Mouse (Mus musculus) left cerebral cortex, adult 2 months (tissue): ENCODE data around the gene Ublcp1. TPM values are rescaled to one million over a fixed set of nuclear protein-coding genes. Genes with fewer than 3 reads are reported as not detected.
A peak's percentile ranks its signal among the peaks of the same experiment; 100 is the strongest.

Source experiments
- DNase-seq, 2 experiments: peaks; one replicate each; pipeline ENCODE4 v3.0.0; 2021 to 2022; ENCODE audit warnings: low spot score in 2 of 2, mixed read lengths in 1 of 2; ENCODE audit errors: extremely low spot score in 1 of 2
- H3K27ac ChIP-seq: fragments of 200-600 bp; 2 replicates; pipeline ENCODE4 v1.8.1; 2022
- H3K4me3 ChIP-seq: fragments of 200-600 bp; 2 replicates; pipeline ENCODE4 v1.8.1; 2022
- CTCF ChIP-seq: fragments of 200-600 bp; IDR thresholded peaks from 2 replicates; pipeline ENCODE4 v1.8.1; 2022; ENCODE audit warnings: antibody characterized with exemption, mild to moderate bottlenecking, moderate library complexity
- intact Hi-C: fragments of 180-260 bp; cut with DNase I; formaldehyde crosslinking; loops from one replicate; pipeline ENCODE4 v1.15.1; 2025
- total RNA-seq, 2 experiments: library from RNA; stranded (reverse); gene quantifications; 2 replicates each; pipeline ENCODE4 v1.2.3; 2021

The Ublcp1 gene
- total RNA-seq, 2 experiments from 2014 or later: 45.7 to 50.1 TPM

GRCm38 (mm10) chr11:44509906-44510305 lies 39.6 kb upstream of the Ublcp1 start:
- TF ChIP-seq CTCF: no peak
- intact Hi-C loops: no loop called here
- Histone ChIP-seq H3K27ac (no peak overlapping the region), H3K4me3 (no peak overlapping the region)
- no peak for DNase-seq

- no peak for DNase-seq
- intact Hi-C loops: no loop called here
Observed at GRCm38 (mm10) chr11:44508876-44509275, 38.6 kb upstream of the Ublcp1 start.

GRCm38 (mm10) chr11:44504761-44505160 lies 34.5 kb upstream of the Ublcp1 start:
- intact Hi-C loops: no loop called here
- no peak for DNase-seq
- no peak overlapping the region for H3K27ac ChIP-seq
- H3K4me3 ChIP-seq: no peak overlapping the region
- TF ChIP-seq CTCF: no peak

More at GRCm38 (mm10) chr11:44508876-44509275, 38.6 kb upstream of the Ublcp1 start:
- Histone ChIP-seq H3K4me3 (no peak overlapping the region), H3K27ac (no peak overlapping the region)
- no peak for TF ChIP-seq CTCF

- H3K4me3 ChIP-seq: no peak overlapping the region
- no peak for TF ChIP-seq CTCF
- no peak for DNase-seq
- intact Hi-C loops: no loop called here
- no peak overlapping the region for H3K27ac ChIP-seq
Observed at GRCm38 (mm10) chr11:44504146-44504545, 33.8 kb upstream of the Ublcp1 start.

GRCm38 (mm10) chr11:44502931-44503330 lies 32.6 kb upstream of the Ublcp1 start:
- Histone ChIP-seq H3K4me3 (no peak overlapping the region), H3K27ac (no peak overlapping the region)
- TF ChIP-seq CTCF: no peak
- DNase-seq: no peak
- intact Hi-C loops: no loop called here

- intact Hi-C loops: no loop called here
- TF ChIP-seq CTCF: no peak
- H3K27ac ChIP-seq: no peak overlapping the region
- no peak for DNase-seq
- H3K4me3 ChIP-seq: no peak overlapping the region
Observed at GRCm38 (mm10) chr11:44501477-44501876, 31.2 kb upstream of the Ublcp1 start.

- Histone ChIP-seq H3K27ac (no peak overlapping the region), H3K4me3 (no peak overlapping the region)
- DNase-seq: no peak
- intact Hi-C loops: no loop called here
- TF ChIP-seq CTCF: no peak
Observed at GRCm38 (mm10) chr11:44500966-44501365, 30.7 kb upstream of the Ublcp1 start.

- intact Hi-C loops: no loop called here
Observed at GRCm38 (mm10) chr11:44498412-44499272, 28.3 kb upstream of the Ublcp1 start.

GRCm38 (mm10) chr11:44496217-44496616 lies 25.9 kb upstream of the Ublcp1 start:
- intact Hi-C loops: no loop called here
- H3K27ac ChIP-seq: peak overlapping the region; percentile 47; the same call in 1 of the 2 replicates
- no peak for DNase-seq
- no peak overlapping the region for H3K4me3 ChIP-seq
- TF ChIP-seq CTCF: no peak

More at GRCm38 (mm10) chr11:44498412-44499272, 28.3 kb upstream of the Ublcp1 start:
- Histone ChIP-seq H3K4me3 (no peak overlapping the region), H3K27ac (no peak overlapping the region)
- DNase-seq: no peak
- TF ChIP-seq CTCF: no peak

- intact Hi-C loops: no loop called here
- Histone ChIP-seq H3K4me3 (no peak overlapping the region), H3K27ac (no peak overlapping the region)
- TF ChIP-seq CTCF: no peak
- no peak for DNase-seq
Observed at GRCm38 (mm10) chr11:44494643-44495323, 24.5 kb upstream of the Ublcp1 start.

GRCm38 (mm10) chr11:44489117-44489516 lies 18.8 kb upstream of the Ublcp1 start:
- intact Hi-C loops: no loop called here
- Histone ChIP-seq H3K4me3 (no peak overlapping the region), H3K27ac (no peak overlapping the region)
- no peak for TF ChIP-seq CTCF
- DNase-seq: no peak

- DNase-seq: no peak
- no peak overlapping the region for H3K27ac ChIP-seq
- TF ChIP-seq CTCF: no peak
- intact Hi-C loops: no loop called here
- no peak overlapping the region for H3K4me3 ChIP-seq
Observed at GRCm38 (mm10) chr11:44485089-44485736, 14.9 kb upstream of the Ublcp1 start.
